Comparison of ENCODE assay signal across 13 mouse cellular contexts in the genomic region with DNA sequence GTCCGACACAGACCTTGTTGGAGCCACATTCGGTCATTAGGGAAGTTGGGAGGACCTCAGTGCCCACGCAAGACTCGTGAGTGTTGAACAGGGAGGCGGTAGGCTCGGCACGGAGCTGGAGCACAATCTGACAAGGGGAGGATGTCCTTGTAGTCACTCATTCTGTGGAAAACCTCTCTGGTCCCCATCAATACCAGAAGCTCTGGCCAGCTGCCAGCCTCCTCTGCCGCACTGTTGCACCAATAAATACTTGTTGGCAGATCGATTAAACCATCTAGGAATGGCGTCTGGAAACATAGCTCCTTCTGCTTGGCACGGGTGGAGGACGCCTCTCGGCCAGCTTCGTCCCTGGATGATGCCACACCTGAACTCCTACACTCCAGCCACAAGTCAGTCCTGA. TPM values are rescaled to one million over a fixed set of nuclear protein-coding genes. Genes with fewer than 3 reads are reported as not detected.
A peak's percentile ranks its signal among the peaks of the same experiment; 100 is the strongest.
DNase-seq lines count a peak whose midpoint lies in the region; ATAC-seq lines count a peak whose summit lies in the region.
"Had no signal": no experiment of that assay in that cellular context is flagged by ENCODE, and none has a peak within 500 bp of the region (broad histone marks: within the 10 kb centered on the region; RNA-seq: fewer than 3 reads in every experiment).

No protein-coding gene starts in this region.

- ATAC-seq in kidney, embryonic 14.5 days (ENCODE audit: low FRiP score, low TSS enrichment) = no peak
- ATAC-seq in erythroid progenitor cell, adult 5-6 weeks (replicated peaks; ENCODE audit: low FRiP score, poor library complexity, severe bottlenecking) = no peak
- ATAC-seq in inflammation-experienced regulatory T-cells, adult 6 months = no peak

- H3K9ac ChIP-seq in kidney, embryonic 14.5 days (ENCODE audit: low read depth, low read length) = no peak overlapping the region
- H3K9ac ChIP-seq: heart, embryonic 15.5 days; liver, embryonic 13.5 days had no signal

- peak overlapping the region; percentile 4; the same call in 1 of the 2 replicates for H3K27ac ChIP-seq in kidney, embryonic 14.5 days (ENCODE audit: low read depth, low read length)
- H3K27ac ChIP-seq: heart, embryonic 15.5 days; liver, embryonic 13.5 days had no signal

- no peak for DNase-seq in kidney, postnatal 14 days
- peak; percentile 44 for DNase-seq in right cerebral cortex, postnatal 14 days
- DNase-seq in right cerebral cortex, postnatal 25 days = no peak
- DNase-seq in layer of hippocampus, adult 8-10 months (ENCODE audit: low spot score in 2 of 2) = peak; percentile 19 to 45
- DNase-seq: cerebellum, adult 11 months; left cerebral cortex, postnatal 4 days; liver, embryonic 13.5 days; lung, postnatal 10 days had no signal

- WGBS in kidney, embryonic 14.5 days = 62% methylated on average over 14 of the region's 14 CpGs

- no peaks in the 10 kb centered on the region for H3K9me3 ChIP-seq in kidney, embryonic 14.5 days (ENCODE audit: control insufficient read depth, low read length)
- H3K9me3 ChIP-seq: heart, embryonic 15.5 days; liver, embryonic 13.5 days had no signal

- H3K27me3 ChIP-seq in kidney, embryonic 14.5 days (ENCODE audit: control insufficient read depth, insufficient read depth, low read length) = no peaks in the 10 kb centered on the region
- H3K27me3 ChIP-seq: heart, embryonic 15.5 days; liver, embryonic 13.5 days had no signal

- peaks cover 12% of the 10 kb centered on the region for H3K36me3 ChIP-seq in kidney, embryonic 14.5 days (ENCODE audit: control insufficient read depth, insufficient read depth, low read length)
- H3K36me3 ChIP-seq: liver, embryonic 13.5 days had no signal

- H3K4me3 ChIP-seq in kidney, embryonic 14.5 days (ENCODE audit: low read length) = no peak overlapping the region
- H3K4me3 ChIP-seq: heart, embryonic 15.5 days; liver, embryonic 13.5 days had no signal

- H3K4me1 ChIP-seq in kidney, embryonic 14.5 days (ENCODE audit: control insufficient read depth, insufficient read depth, low read length) = peaks cover 49% of the 10 kb centered on the region
- H3K4me1 ChIP-seq: liver, embryonic 13.5 days had no signal

- no peak overlapping the region for H3K4me2 ChIP-seq in kidney, embryonic 14.5 days (replicated peaks; ENCODE audit: low read depth, low read length)
- H3K4me2 ChIP-seq: heart, embryonic 15.5 days; liver, embryonic 13.5 days had no signal

RNA-seq across cellular contexts. Expression of a gene that starts 27.5 kb away (rescaled TPM):
- 42.0 and 55.6 TPM in 2 replicates for polyA plus RNA-seq in kidney, embryonic 14.5 days (2014; fragmentation: Nextera tagmentation; extraction: Ambion mirVana)
- total RNA-seq in layer of hippocampus, adult 8-10 months (2022) = 1 to 10 TPM; 3.2 to 6.0 (median 4.1) TPM
- total RNA-seq in erythroid progenitor cell, adult 5-6 weeks (2015; ENCODE audit: low replicate concordance) = 3.4 TPM in 1 of 2 replicates, not detected in the other
- not detected in 2 replicates for total RNA-seq in erythroid progenitor cell, adult 5-6 weeks (2017; ENCODE audit: low replicate concordance)
- polyA plus RNA-seq in inflammation-experienced regulatory T-cells, adult 6 months (2017; shearing (Covaris generic)) = under 1 TPM in 1 of 3 experiments, not detected in 2; 0.16 TPM
- total RNA-seq: CH12.LX had no signal

Comparison
In these comparisons a context has a peak if more than half of its experiments do, and no peak if none do; other contexts are left out.
1. DNase-seq: peak in right cerebral cortex, postnatal 14 days (single experiment) and layer of hippocampus, adult 8-10 months (2 of 2); none in kidney, postnatal 14 days (single experiment) and right cerebral cortex, postnatal 25 days (single experiment).